Mouse (Mus musculus) spleen, adult 2 months (tissue): ENCODE data around the gene Hrk.

Experiments
- CTCF ChIP-seq: fragments of 200-500 bp; IDR thresholded peaks from 2 replicates; pipeline ENCODE4 v1.5.1; 2011; ENCODE audit warnings: mild to moderate bottlenecking, inconsistent platforms; ENCODE audit not compliant: insufficient read depth, insufficient read length, insufficient replicate concordance; ENCODE audit errors: extremely low read depth
- POLR2A ChIP-seq: fragments of 200-500 bp; IDR thresholded peaks from 2 replicates; pipeline ENCODE4 v1.6.1; 2011; ENCODE audit warnings: low read depth, low read length, inconsistent platforms

GRCm38 (mm10) chr5:118171665-118172064, 7.2 kb downstream of the Hrk start:
- no peak for TF ChIP-seq POLR2A
- no peak for TF ChIP-seq CTCF
